Mouse (Mus musculus): ENCODE data around the gene Tmem106b. TPM values are rescaled to one million over a fixed set of nuclear protein-coding genes. Genes with fewer than 3 reads are reported as not detected.

Tmem106b gene
- total and polyA plus RNA-seq, 2 experiments from 2014 or later: 31.9 to 93.2 TPM

DNA sequence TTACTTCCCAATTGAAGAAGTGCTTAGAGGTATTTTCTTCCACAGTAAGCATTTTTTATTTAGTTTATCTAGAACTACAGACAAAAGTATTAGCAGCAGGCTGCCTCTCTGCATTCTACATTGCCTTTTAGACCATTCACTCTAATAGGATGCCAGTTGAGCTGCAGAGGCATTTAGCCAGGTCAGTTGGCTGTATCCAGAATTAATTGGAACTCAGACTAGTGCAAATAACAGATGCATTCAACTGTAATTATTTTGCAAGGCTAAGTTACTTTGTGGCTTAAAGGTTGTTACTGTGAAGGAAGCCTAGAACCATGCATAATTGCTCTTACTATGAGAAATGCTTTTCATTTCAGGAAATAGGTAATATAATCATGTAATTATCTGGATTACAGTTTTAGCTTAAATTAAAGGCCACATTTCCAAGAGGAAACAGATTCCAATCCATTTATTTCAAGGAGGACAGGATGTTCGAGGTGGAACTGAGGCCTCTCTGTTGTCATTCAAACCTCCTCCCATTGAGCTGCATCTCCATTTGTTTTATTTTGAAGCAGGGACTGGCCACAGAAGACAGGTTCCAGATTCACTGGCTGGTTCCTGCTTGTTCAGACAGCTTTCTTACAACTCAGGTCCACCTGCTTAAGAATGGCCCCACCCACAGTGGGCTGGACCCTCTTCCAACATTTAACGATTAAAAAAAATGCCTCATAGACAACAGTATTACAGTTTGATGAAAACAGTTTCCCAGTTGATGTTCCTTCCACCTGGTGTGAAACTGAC is 27.3 kb downstream of the Tmem106b start:
- Histone ChIP-seq H3K27ac (ENCODE audit: low read depth, low read length) (no peak overlapping the region), H3K9me3 (ENCODE audit: low read length) (no peaks in the 10 kb centered on the region), H3K9ac (no peak overlapping the region), H3K4me3 (ENCODE audit: low read depth, low read length) (no peak overlapping the region), H3K36me3 (ENCODE audit: insufficient read depth) (no peaks in the 10 kb centered on the region), H3K4me1 (ENCODE audit: insufficient read depth) (no peaks in the 10 kb centered on the region), H3K4me2 (ENCODE audit: low read depth) (no peak overlapping the region), H3K27me3 (ENCODE audit: insufficient read depth, low read length) (no peaks in the 10 kb centered on the region)
- 55% methylated on average over 2 of the region's 2 CpGs for WGBS
- no peak for ATAC-seq
- TF ChIP-seq CTCF (IDR thresholded peaks at IDR 0.05; ENCODE audit: low read depth): no peak
- no peak for DNase-seq

GRCm38 (mm10) chr6:13100137-13100536 is 30.6 kb downstream of the Tmem106b start:
- Histone ChIP-seq H3K27me3 (ENCODE audit: insufficient read depth, low read length) (no peaks in the 10 kb centered on the region), H3K4me2 (ENCODE audit: low read depth) (no peak overlapping the region)
- 88% methylated on average over 2 of the region's 2 CpGs for WGBS

DNA sequence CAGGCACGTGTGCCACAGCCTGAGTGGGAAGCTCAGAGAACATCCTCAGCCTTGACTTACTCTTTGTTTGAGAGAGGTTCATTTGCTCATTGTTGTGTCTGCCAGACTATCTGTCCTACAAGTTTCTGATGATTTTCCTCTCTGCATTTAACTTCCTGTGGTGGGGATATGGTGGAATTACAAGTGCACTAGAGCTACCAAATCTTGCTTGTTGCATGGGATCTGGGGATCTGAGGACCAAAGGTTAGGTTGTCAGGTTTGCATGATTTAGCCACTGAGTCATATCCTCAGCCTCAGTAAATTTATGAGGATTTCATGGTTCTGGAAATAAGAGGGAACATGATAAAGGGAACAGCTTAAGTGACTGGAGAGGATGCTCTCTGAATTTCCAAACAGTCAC is 39.1 kb downstream of the Tmem106b start:
- Histone ChIP-seq H3K9me3 (ENCODE audit: low read length) (no peaks in the 10 kb centered on the region), H3K4me1 (ENCODE audit: insufficient read depth) (no peaks in the 10 kb centered on the region), H3K4me3 (ENCODE audit: low read depth, low read length) (no peak overlapping the region), H3K4me2 (ENCODE audit: low read depth) (no peak overlapping the region), H3K36me3 (ENCODE audit: insufficient read depth) (no peaks in the 10 kb centered on the region), H3K27me3 (ENCODE audit: insufficient read depth, low read length) (no peaks in the 10 kb centered on the region), H3K27ac (ENCODE audit: low read depth, low read length) (no peak overlapping the region), H3K9ac (no peak overlapping the region)
- WGBS: 73% methylated on average over 1 of the region's 1 CpGs
- TF ChIP-seq CTCF (IDR thresholded peaks at IDR 0.05; ENCODE audit: low read depth): no peak
- ATAC-seq: no peak
- no peak for DNase-seq

More at GRCm38 (mm10) chr6:13100137-13100536, 30.6 kb downstream of the Tmem106b start:
- H3K9ac ChIP-seq: no peak overlapping the region
- H3K27ac ChIP-seq (ENCODE audit: low read depth, low read length): no peak overlapping the region
- no peak overlapping the region for H3K4me3 ChIP-seq (ENCODE audit: low read depth, low read length)
- ATAC-seq: no peak
- no peak for TF ChIP-seq CTCF (IDR thresholded peaks at IDR 0.05; ENCODE audit: low read depth)
- H3K36me3 ChIP-seq (ENCODE audit: insufficient read depth): no peaks in the 10 kb centered on the region
- no peak for DNase-seq
- H3K4me1 ChIP-seq (ENCODE audit: insufficient read depth): no peaks in the 10 kb centered on the region
- no peaks in the 10 kb centered on the region for H3K9me3 ChIP-seq (ENCODE audit: low read length)

DNA sequence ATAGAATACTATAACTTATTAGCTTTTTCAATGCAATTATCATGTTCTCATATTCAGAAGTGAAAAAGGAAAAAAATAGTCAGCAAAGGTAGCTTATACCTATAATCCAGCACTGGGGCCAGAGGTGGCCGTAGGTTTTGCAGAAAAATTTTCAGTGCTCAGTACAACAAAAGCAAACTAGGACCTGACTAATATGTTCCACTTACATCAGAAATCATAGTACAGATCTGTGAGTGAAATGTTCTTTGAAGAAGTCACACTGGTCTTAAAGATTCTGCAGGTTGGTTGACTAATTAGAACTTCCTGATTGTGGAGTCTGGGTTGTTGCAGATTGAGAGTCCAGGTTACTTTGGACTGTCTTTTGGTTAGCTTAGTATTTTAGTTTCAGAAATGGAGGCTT is 67.7 kb downstream of the Tmem106b start:
- DNase-seq (no peak), ATAC-seq (no peak)
- Histone ChIP-seq H3K36me3 (ENCODE audit: insufficient read depth) (no peaks in the 10 kb centered on the region), H3K9ac (no peak overlapping the region), H3K9me3 (ENCODE audit: low read length) (no peaks in the 10 kb centered on the region), H3K4me2 (ENCODE audit: low read depth) (no peak overlapping the region), H3K27me3 (ENCODE audit: insufficient read depth, low read length) (no peaks in the 10 kb centered on the region), H3K27ac (ENCODE audit: low read depth, low read length) (no peak overlapping the region), H3K4me3 (ENCODE audit: low read depth, low read length) (no peak overlapping the region), H3K4me1 (ENCODE audit: insufficient read depth) (no peaks in the 10 kb centered on the region)
- no peak for TF ChIP-seq CTCF (IDR thresholded peaks at IDR 0.05; ENCODE audit: low read depth)
- WGBS: 89% methylated on average over 1 of the region's 1 CpGs

Other genes with a start within 250 kb of the Tmem106b start
- 0.08 TPM in 1 of 2 replicates, not detected in the other for gene Vwde, start 155.2 kb downstream of the Tmem106b start, total RNA-seq (2014; rRNA removed)
- 0.02 and 0.03 TPM in 2 replicates for gene Vwde, start 155.2 kb downstream of the Tmem106b start, polyA plus RNA-seq (2015; fragmentation: Nextera tagmentation; extraction: Ambion mirVana)

Measured in forebrain, postnatal 0 days (tissue).